Mouse (Mus musculus): ENCODE data around the gene Nsun2. TPM values are rescaled to one million over a fixed set of nuclear protein-coding genes. Genes with fewer than 3 reads are reported as not detected.

Gene Nsun2
- polyA plus RNA-seq, 1 experiment from 2014 or later = 149 TPM

- H3K4me2 ChIP-seq (ENCODE audit: low read depth, severe bottlenecking) = no peak overlapping the region
- no peaks in the 10 kb centered on the region for H3K4me1 ChIP-seq (ENCODE audit: control insufficient read depth, insufficient read depth, low read length)
- H3K9ac ChIP-seq (ENCODE audit: low read length) = no peak overlapping the region
- H3K4me3 ChIP-seq (ENCODE audit: low read depth, low read length) = no peak overlapping the region
- no peak for DNase-seq (ENCODE audit: low spot score)
- H3K9me3 ChIP-seq (ENCODE audit: control insufficient read depth, low read length) = no peaks in the 10 kb centered on the region
- WGBS = 82% methylated on average over 2 of the region's 2 CpGs
- no peak overlapping the region for H3K27ac ChIP-seq (replicated peaks; ENCODE audit: low read depth, low read length)
- no peaks in the 10 kb centered on the region for H3K36me3 ChIP-seq (ENCODE audit: control insufficient read depth, insufficient read depth, low read length)
- no peak for ATAC-seq (ENCODE audit: insufficient number of reproducible peaks, low FRiP score, low TSS enrichment, low read depth)
- no peaks in the 10 kb centered on the region for H3K27me3 ChIP-seq (ENCODE audit: control insufficient read depth, insufficient read depth, low read length)
Measured at GRCm38 (mm10) chr13:69550831-69551230, 17.3 kb downstream of the Nsun2 start.

GRCm38 (mm10) chr13:69553024-69553423 lies 19.5 kb downstream of the Nsun2 start:
- Histone ChIP-seq H3K4me3 (ENCODE audit: low read depth, low read length) (no peak overlapping the region), H3K9ac (ENCODE audit: low read length) (no peak overlapping the region), H3K27ac (replicated peaks; ENCODE audit: low read depth, low read length) (no peak overlapping the region), H3K9me3 (ENCODE audit: control insufficient read depth, low read length) (no peaks in the 10 kb centered on the region), H3K27me3 (ENCODE audit: control insufficient read depth, insufficient read depth, low read length) (no peaks in the 10 kb centered on the region), H3K4me1 (ENCODE audit: control insufficient read depth, insufficient read depth, low read length) (no peaks in the 10 kb centered on the region), H3K4me2 (ENCODE audit: low read depth, severe bottlenecking) (no peak overlapping the region), H3K36me3 (ENCODE audit: control insufficient read depth, insufficient read depth, low read length) (no peaks in the 10 kb centered on the region)
- DNase-seq (ENCODE audit: low spot score) (peak; percentile 77), ATAC-seq (ENCODE audit: insufficient number of reproducible peaks, low FRiP score, low TSS enrichment, low read depth) (no peak)
- WGBS = 24% methylated on average over 5 of the region's 5 CpGs

GRCm38 (mm10) chr13:69554255-69554654 lies 20.7 kb downstream of the Nsun2 start:
- no peak overlapping the region for H3K9ac ChIP-seq (ENCODE audit: low read length)
- DNase-seq (ENCODE audit: low spot score) (no peak), ATAC-seq (ENCODE audit: insufficient number of reproducible peaks, low FRiP score, low TSS enrichment, low read depth) (no peak)
- no peaks in the 10 kb centered on the region for H3K27me3 ChIP-seq (ENCODE audit: control insufficient read depth, insufficient read depth, low read length)
- WGBS = 80% methylated on average over 9 of the region's 9 CpGs
- H3K36me3 ChIP-seq (ENCODE audit: control insufficient read depth, insufficient read depth, low read length) = no peaks in the 10 kb centered on the region
- H3K9me3 ChIP-seq (ENCODE audit: control insufficient read depth, low read length) = no peaks in the 10 kb centered on the region
- no peak overlapping the region for H3K27ac ChIP-seq (replicated peaks; ENCODE audit: low read depth, low read length)
- H3K4me3 ChIP-seq (ENCODE audit: low read depth, low read length) = no peak overlapping the region
- H3K4me1 ChIP-seq (ENCODE audit: control insufficient read depth, insufficient read depth, low read length) = no peaks in the 10 kb centered on the region
- H3K4me2 ChIP-seq (ENCODE audit: low read depth, severe bottlenecking) = no peak overlapping the region

GRCm38 (mm10) chr13:69555045-69555444 lies 21.5 kb downstream of the Nsun2 start:
- no peak overlapping the region for H3K9ac ChIP-seq (ENCODE audit: low read length)
- DNase-seq (ENCODE audit: low spot score) (no peak), ATAC-seq (ENCODE audit: insufficient number of reproducible peaks, low FRiP score, low TSS enrichment, low read depth) (no peak)
- H3K36me3 ChIP-seq (ENCODE audit: control insufficient read depth, insufficient read depth, low read length) = no peaks in the 10 kb centered on the region
- no peaks in the 10 kb centered on the region for H3K27me3 ChIP-seq (ENCODE audit: control insufficient read depth, insufficient read depth, low read length)
- no peaks in the 10 kb centered on the region for H3K4me1 ChIP-seq (ENCODE audit: control insufficient read depth, insufficient read depth, low read length)
- no peak overlapping the region for H3K4me3 ChIP-seq (ENCODE audit: low read depth, low read length)
- no peak overlapping the region for H3K4me2 ChIP-seq (ENCODE audit: low read depth, severe bottlenecking)
- no peaks in the 10 kb centered on the region for H3K9me3 ChIP-seq (ENCODE audit: control insufficient read depth, low read length)
- no peak overlapping the region for H3K27ac ChIP-seq (replicated peaks; ENCODE audit: low read depth, low read length)
- 21% methylated on average over 8 of the region's 8 CpGs for WGBS

GRCm38 (mm10) chr13:69555957-69556482 lies 22.5 kb downstream of the Nsun2 start:
- WGBS = 95% methylated on average over 6 of the region's 6 CpGs
- Histone ChIP-seq H3K4me1 (ENCODE audit: control insufficient read depth, insufficient read depth, low read length) (no peaks in the 10 kb centered on the region), H3K9me3 (ENCODE audit: control insufficient read depth, low read length) (no peaks in the 10 kb centered on the region), H3K27ac (replicated peaks; ENCODE audit: low read depth, low read length) (no peak overlapping the region), H3K9ac (ENCODE audit: low read length) (no peak overlapping the region), H3K27me3 (ENCODE audit: control insufficient read depth, insufficient read depth, low read length) (no peaks in the 10 kb centered on the region), H3K4me3 (ENCODE audit: low read depth, low read length) (no peak overlapping the region), H3K4me2 (ENCODE audit: low read depth, severe bottlenecking) (no peak overlapping the region), H3K36me3 (ENCODE audit: control insufficient read depth, insufficient read depth, low read length) (no peaks in the 10 kb centered on the region)
- DNase-seq (ENCODE audit: low spot score) (no peak), ATAC-seq (ENCODE audit: insufficient number of reproducible peaks, low FRiP score, low TSS enrichment, low read depth) (no peak)

GRCm38 (mm10) chr13:69556728-69557127 lies 23.2 kb downstream of the Nsun2 start:
- Histone ChIP-seq H3K4me1 (ENCODE audit: control insufficient read depth, insufficient read depth, low read length) (no peaks in the 10 kb centered on the region), H3K9ac (ENCODE audit: low read length) (no peak overlapping the region)
- no peak for ATAC-seq (ENCODE audit: insufficient number of reproducible peaks, low FRiP score, low TSS enrichment, low read depth)

GRCm38 (mm10) chr13:69558098-69558660 lies 24.6 kb downstream of the Nsun2 start:
- Histone ChIP-seq H3K9me3 (ENCODE audit: control insufficient read depth, low read length) (no peaks in the 10 kb centered on the region), H3K36me3 (ENCODE audit: control insufficient read depth, insufficient read depth, low read length) (no peaks in the 10 kb centered on the region), H3K4me2 (ENCODE audit: low read depth, severe bottlenecking) (no peak overlapping the region), H3K27ac (replicated peaks; ENCODE audit: low read depth, low read length) (no peak overlapping the region), H3K4me3 (ENCODE audit: low read depth, low read length) (no peak overlapping the region), H3K4me1 (ENCODE audit: control insufficient read depth, insufficient read depth, low read length) (no peaks in the 10 kb centered on the region), H3K27me3 (ENCODE audit: control insufficient read depth, insufficient read depth, low read length) (no peaks in the 10 kb centered on the region), H3K9ac (ENCODE audit: low read length) (no peak overlapping the region)
- DNase-seq (ENCODE audit: low spot score) (no peak), ATAC-seq (ENCODE audit: insufficient number of reproducible peaks, low FRiP score, low TSS enrichment, low read depth) (no peak)
- WGBS = 83% methylated on average over 6 of the region's 6 CpGs

More at GRCm38 (mm10) chr13:69556728-69557127, 23.2 kb downstream of the Nsun2 start:
- no peak overlapping the region for H3K4me2 ChIP-seq (ENCODE audit: low read depth, severe bottlenecking)
- no peaks in the 10 kb centered on the region for H3K9me3 ChIP-seq (ENCODE audit: control insufficient read depth, low read length)
- H3K27me3 ChIP-seq (ENCODE audit: control insufficient read depth, insufficient read depth, low read length) = no peaks in the 10 kb centered on the region
- no peaks in the 10 kb centered on the region for H3K36me3 ChIP-seq (ENCODE audit: control insufficient read depth, insufficient read depth, low read length)
- H3K4me3 ChIP-seq (ENCODE audit: low read depth, low read length) = no peak overlapping the region
- DNase-seq (ENCODE audit: low spot score) = peak; percentile 52
- no peak overlapping the region for H3K27ac ChIP-seq (replicated peaks; ENCODE audit: low read depth, low read length)

GRCm38 (mm10) chr13:69559291-69559961 lies 25.9 kb downstream of the Nsun2 start:
- H3K9me3 ChIP-seq (ENCODE audit: control insufficient read depth, low read length) = no peaks in the 10 kb centered on the region
- 75% methylated on average over 13 of the region's 13 CpGs for WGBS

More at GRCm38 (mm10) chr13:69559291-69559961, 25.9 kb downstream of the Nsun2 start:
- Histone ChIP-seq H3K36me3 (ENCODE audit: control insufficient read depth, insufficient read depth, low read length) (no peaks in the 10 kb centered on the region), H3K27me3 (ENCODE audit: control insufficient read depth, insufficient read depth, low read length) (no peaks in the 10 kb centered on the region), H3K27ac (replicated peaks; ENCODE audit: low read depth, low read length) (no peak overlapping the region), H3K9ac (ENCODE audit: low read length) (no peak overlapping the region), H3K4me1 (ENCODE audit: control insufficient read depth, insufficient read depth, low read length) (no peaks in the 10 kb centered on the region), H3K4me2 (ENCODE audit: low read depth, severe bottlenecking) (no peak overlapping the region), H3K4me3 (ENCODE audit: low read depth, low read length) (no peak overlapping the region)
- DNase-seq (ENCODE audit: low spot score) (no peak), ATAC-seq (ENCODE audit: insufficient number of reproducible peaks, low FRiP score, low TSS enrichment, low read depth) (no peak)
